Mouse (Mus musculus): Measurements from ENCODE around the gene Rbms3. TPM values are rescaled to one million over a fixed set of nuclear protein-coding genes. Genes with fewer than 3 reads are reported as not detected.

Gene Rbms3
- total and polyA plus RNA-seq, 3 experiments = not detected

DNA sequence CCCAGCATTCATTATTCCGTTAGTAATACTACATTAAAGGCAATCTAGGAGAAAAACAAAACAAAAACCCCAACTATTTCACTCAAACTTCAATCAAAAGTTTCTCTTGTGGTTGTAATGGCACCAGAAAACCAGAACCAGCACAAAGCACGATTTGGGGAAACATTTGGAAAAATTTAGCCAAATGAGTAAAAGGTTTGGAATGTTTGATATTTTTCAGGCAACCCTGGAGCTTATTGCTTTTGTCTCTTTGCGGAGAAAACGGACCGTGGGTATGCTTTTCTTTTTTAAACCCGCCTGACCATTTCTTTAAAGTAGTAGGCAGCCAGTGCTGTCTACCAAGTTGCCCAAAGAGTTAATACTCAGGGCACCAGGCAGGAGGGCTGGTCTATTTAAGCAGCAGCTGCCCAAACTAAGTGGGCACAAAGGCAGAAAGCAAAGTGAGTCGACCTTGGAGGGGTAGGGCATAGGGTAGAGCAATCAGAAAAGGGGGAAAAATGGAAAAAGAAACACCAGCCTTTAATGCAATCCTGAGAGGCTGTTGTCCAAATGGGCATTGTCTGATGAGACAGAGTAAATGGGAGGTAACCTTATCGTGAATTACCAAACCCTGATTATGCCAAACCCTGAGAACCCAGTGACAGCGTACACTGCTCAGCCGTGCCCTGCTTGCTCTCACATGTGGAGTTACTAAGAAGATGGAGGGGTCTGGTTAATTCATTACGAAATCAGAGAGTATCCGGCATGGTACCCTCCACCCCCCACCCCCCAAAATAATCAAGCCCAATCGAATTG lies 379.5 kb downstream of the Rbms3 start:
- Histone ChIP-seq H3K4me1 (ENCODE audit: control insufficient read depth in 1 of 2, insufficient read depth in 2 of 2) (no peaks in the 10 kb centered on the region), H3K27ac (ENCODE audit: insufficient read depth, low read depth) (no peak overlapping the region), H3K79me2 (replicated peaks; ENCODE audit: control insufficient read depth, extremely low read depth, insufficient read depth, poor library complexity, severe bottlenecking) (no peaks in the 10 kb centered on the region), H3K4me2 (ENCODE audit: insufficient read depth, low read depth, poor library complexity, severe bottlenecking) (no peak overlapping the region), H3K9me3 (replicated peaks; ENCODE audit: low read length) (peaks cover 74% of the 10 kb centered on the region), H3K9ac (ENCODE audit: insufficient read depth, low read depth) (no peak overlapping the region), H3K4me3 (replicated peaks in 1 of 3; ENCODE audit: low read depth in 2 of 3, low read length in 2 of 3, poor library complexity in 1 of 3) (no peak overlapping the region), H3K27me3 (replicated peaks) (no peaks in the 10 kb centered on the region), H3K36me3 (replicated peaks in 1 of 2; ENCODE audit: control insufficient read depth in 1 of 2, insufficient read depth in 1 of 2, low read length in 1 of 2) (no peaks in the 10 kb centered on the region)
- no peak for TF ChIP-seq NELFE (IDR thresholded peaks at IDR 0.05; ENCODE audit: low read depth, low read length)
- dilution Hi-C loops (cut with MboI; ENCODE audit: extremely low pct_ligation_motif_present, extremely low pct_unique_long_range_greater_than_20kb, low sequenced_read_pairs) = no loop called here
- no peak for DNase-seq (ENCODE audit: extremely low read depth)
- in situ Hi-C loops (cut with MboI; ENCODE audit: low pct_ligation_motif_present, low pct_unique_long_range_greater_than_20kb, low sequenced_read_pairs) = no loop called here

DNA sequence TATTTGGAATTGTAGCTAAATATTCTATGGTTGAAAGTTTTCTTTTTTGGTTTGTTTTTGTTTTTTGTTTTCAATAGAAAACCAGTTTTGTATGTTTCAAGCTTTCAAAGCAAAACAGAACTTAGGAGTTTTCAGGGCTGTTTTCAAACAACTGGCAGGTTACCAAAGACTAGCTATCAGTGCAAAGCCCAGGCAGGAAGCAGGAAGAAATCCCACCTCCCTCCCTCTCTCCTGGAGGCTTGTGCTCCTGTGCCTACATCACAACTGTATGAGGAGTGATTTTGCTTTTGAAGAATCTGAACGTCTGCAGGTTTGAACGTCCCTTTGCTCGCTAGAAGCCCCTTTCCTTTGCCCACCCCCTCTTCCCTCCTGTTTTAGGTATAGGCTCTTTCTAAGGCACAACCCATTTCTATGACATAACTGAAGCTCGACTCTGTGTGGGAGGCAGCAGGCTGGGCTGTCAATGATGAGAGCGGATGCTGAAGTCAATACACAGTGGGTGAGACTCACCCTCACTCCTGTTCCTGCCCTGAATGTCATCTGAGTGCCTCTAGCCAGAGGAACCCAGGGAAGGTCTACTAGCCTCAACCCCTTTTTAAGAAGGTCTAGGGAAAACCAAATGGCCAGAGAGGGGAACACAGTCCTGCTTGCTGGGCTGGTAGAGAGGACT lies 382.3 kb downstream of the Rbms3 start:
- dilution Hi-C loops (cut with MboI; ENCODE audit: extremely low pct_ligation_motif_present, extremely low pct_unique_long_range_greater_than_20kb, low sequenced_read_pairs) (no loop called here), in situ Hi-C loops (cut with MboI; ENCODE audit: low pct_ligation_motif_present, low pct_unique_long_range_greater_than_20kb, low sequenced_read_pairs) (no loop called here)
- H3K9ac ChIP-seq (ENCODE audit: insufficient read depth, low read depth) = no peak overlapping the region
- H3K79me2 ChIP-seq (replicated peaks; ENCODE audit: control insufficient read depth, extremely low read depth, insufficient read depth, poor library complexity, severe bottlenecking) = no peaks in the 10 kb centered on the region
- TF ChIP-seq E2F4 (IDR thresholded peaks at IDR 0.05; ENCODE audit: insufficient replicate concordance, low read depth, low read length) (no peak), CHD2 (IDR thresholded peaks at IDR 0.05; ENCODE audit: low read length) (no peak), JUND (conservative IDR thresholded peaks at IDR 0.05; ENCODE audit: low read depth, low read length) (no peak), SMC3 (IDR thresholded peaks at IDR 0.05; ENCODE audit: low read depth, low read length) (no peak), MAZ (IDR thresholded peaks at IDR 0.05; ENCODE audit: low read depth, low read length) (no peak), MAX (IDR thresholded peaks at IDR 0.05; ENCODE audit: low read length) (no peak), TCF12 (IDR thresholded peaks at IDR 0.05; ENCODE audit: low read depth, low read length) (no peak), MEF2A (IDR thresholded peaks at IDR 0.05; ENCODE audit: borderline replicate concordance, low read depth, low read length) (no peak), ZNF384 (IDR thresholded peaks at IDR 0.05; ENCODE audit: low read depth, low read length) (no peak), RAD21 (IDR thresholded peaks at IDR 0.05; ENCODE audit: low read depth, low read length) (no peak), TBP (conservative IDR thresholded peaks at IDR 0.05; ENCODE audit: low read depth, low read length) (no peak), USF1 (IDR thresholded peaks at IDR 0.05; ENCODE audit: low read depth, low read length) (no peak)
- H3K36me3 ChIP-seq (replicated peaks in 1 of 2; ENCODE audit: control insufficient read depth in 1 of 2, insufficient read depth in 1 of 2, low read length in 1 of 2) = no peaks in the 10 kb centered on the region
- no peak for DNase-seq (ENCODE audit: extremely low read depth)
- peaks cover 71% of the 10 kb centered on the region for H3K9me3 ChIP-seq (replicated peaks; ENCODE audit: low read length)
- H3K27me3 ChIP-seq (replicated peaks) = no peaks in the 10 kb centered on the region
- no peak overlapping the region for H3K4me3 ChIP-seq (replicated peaks in 1 of 3; ENCODE audit: low read depth in 2 of 3, low read length in 2 of 3, poor library complexity in 1 of 3)
- no peaks in the 10 kb centered on the region for H3K4me1 ChIP-seq (ENCODE audit: control insufficient read depth in 1 of 2, insufficient read depth in 2 of 2)
- H3K27ac ChIP-seq (ENCODE audit: insufficient read depth, low read depth) = no peak overlapping the region
- H3K4me2 ChIP-seq (ENCODE audit: insufficient read depth, low read depth, poor library complexity, severe bottlenecking) = no peak overlapping the region
